ENCODE assay signal across 8 mouse cellular contexts in genomic region chr1:64689561-64690212, GRCm38 (mm10). TPM values are rescaled to one million over a fixed set of nuclear protein-coding genes. Genes with fewer than 3 reads are reported as not detected.
DNase-seq lines count a peak whose midpoint lies in the region; ATAC-seq and TF ChIP-seq lines count a peak whose summit lies in the region.

No protein-coding gene starts in this region.

- no peak overlapping the region; the same call in 1 of the 2 replicates for H3K27ac ChIP-seq in heart, embryonic 16.5 days (ENCODE audit: low read length)
- H3K27ac ChIP-seq in heart, postnatal 0 days (ENCODE audit: low read depth) = no peak overlapping the region
- peak overlapping the region; percentile 40; the same call in 1 of the 2 replicates for H3K27ac ChIP-seq in liver, embryonic 11.5 days (ENCODE audit: low read depth, low read length)

- no peak for TF ChIP-seq EP300 in heart, postnatal 0 days (IDR thresholded peaks at IDR 0.05; ENCODE audit: low read depth)

- DNase-seq in heart, postnatal 10 days = no peak
- peak; percentile 16 for DNase-seq in R1 (ENCODE audit: low read depth, low spot score)
- DNase-seq in heart, postnatal 0 days (ENCODE audit: low spot score) = no peak
- no peak for DNase-seq in liver, embryonic 11.5 days (ENCODE audit: low spot score)
- DNase-seq in right cerebral cortex, postnatal 25 days = no peak
- DNase-seq in adrenal gland, postnatal 10 days = no peak
- no peak for DNase-seq in lung, postnatal 25 days (ENCODE audit: low spot score)

- H3K4me2 ChIP-seq in heart, embryonic 16.5 days (ENCODE audit: low read depth, low read length) = peak overlapping the region; percentile 80
- peak overlapping the region; percentile 94 for H3K4me2 ChIP-seq in heart, postnatal 0 days (ENCODE audit: low read depth, low read length)
- H3K4me2 ChIP-seq in liver, embryonic 11.5 days = peak overlapping the region; percentile 79

- ATAC-seq in heart, embryonic 16.5 days (replicated peaks; ENCODE audit: extremely low read depth, insufficient read depth, low FRiP score) = no peak
- ATAC-seq in heart, postnatal 0 days (ENCODE audit: insufficient read depth, low read depth) = no peak
- ATAC-seq in liver, embryonic 11.5 days (replicated peaks; ENCODE audit: low FRiP score) = no peak

- intact Hi-C loops in heart, postnatal 10 days (cut with DNase I) = loop anchor here (5.0 to 10.0 kb wide), 2 partner anchors 155 to 242 kb away; partner anchors contain the start of gene Creb1

- TF ChIP-seq CTCF in heart, postnatal 0 days (IDR thresholded peaks at IDR 0.05; ENCODE audit: low read depth) = no peak

- H3K9me3 ChIP-seq in heart, embryonic 16.5 days (replicated peaks; ENCODE audit: control insufficient read depth, low read length) = no peaks in the 10 kb centered on the region
- H3K9me3 ChIP-seq in heart, postnatal 0 days (replicated peaks; ENCODE audit: control insufficient read depth, low read length) = no peaks in the 10 kb centered on the region
- no peaks in the 10 kb centered on the region for H3K9me3 ChIP-seq in liver, embryonic 11.5 days (ENCODE audit: control insufficient read depth, low read length)

- WGBS in heart, embryonic 16.5 days = 12% methylated on average over 9 of the region's 9 CpGs
- WGBS in heart, postnatal 0 days = 13% methylated on average over 9 of the region's 9 CpGs
- WGBS in liver, embryonic 11.5 days = 22% methylated on average over 9 of the region's 9 CpGs

- peak overlapping the region; percentile 56 for H3K9ac ChIP-seq in heart, embryonic 16.5 days (ENCODE audit: low read length)
- H3K9ac ChIP-seq in heart, postnatal 0 days (replicated peaks; ENCODE audit: low read depth, low read length) = peak overlapping the region; percentile 50
- H3K9ac ChIP-seq in liver, embryonic 11.5 days (ENCODE audit: low read depth, low read length) = peak overlapping the region; percentile 73

- no peaks in the 10 kb centered on the region for H3K27me3 ChIP-seq in heart, embryonic 16.5 days (ENCODE audit: control insufficient read depth, insufficient read depth, low read length)
- no peaks in the 10 kb centered on the region for H3K27me3 ChIP-seq in heart, postnatal 0 days (ENCODE audit: control insufficient read depth, insufficient read depth, low read length)
- no peaks in the 10 kb centered on the region for H3K27me3 ChIP-seq in liver, embryonic 11.5 days (replicated peaks; ENCODE audit: control insufficient read depth, insufficient read depth, low read length)

- peak overlapping the region; percentile 91 for H3K4me3 ChIP-seq in heart, embryonic 16.5 days (ENCODE audit: low read length)
- H3K4me3 ChIP-seq in heart, postnatal 0 days (ENCODE audit: low read depth, low read length) = peak overlapping the region; percentile 93
- peak overlapping the region; percentile 72 for H3K4me3 ChIP-seq in liver, embryonic 11.5 days (ENCODE audit: low read depth, low read length)

- peaks cover 16% of the 10 kb centered on the region for H3K4me1 ChIP-seq in heart, embryonic 16.5 days (ENCODE audit: control insufficient read depth, insufficient read depth, low read length)
- H3K4me1 ChIP-seq in heart, postnatal 0 days (ENCODE audit: control insufficient read depth, insufficient read depth) = peaks cover 11% of the 10 kb centered on the region; the same call in 1 of the 2 replicates
- H3K4me1 ChIP-seq in liver, embryonic 11.5 days (replicated peaks; ENCODE audit: control insufficient read depth, insufficient read depth, low read length) = peaks cover 3% of the 10 kb centered on the region

- no peaks in the 10 kb centered on the region for H3K36me3 ChIP-seq in heart, embryonic 16.5 days (ENCODE audit: control insufficient read depth, insufficient read depth)
- no peaks in the 10 kb centered on the region for H3K36me3 ChIP-seq in heart, postnatal 0 days (replicated peaks; ENCODE audit: control insufficient read depth, insufficient read depth, low read length)
- H3K36me3 ChIP-seq in liver, embryonic 11.5 days (ENCODE audit: control insufficient read depth, insufficient read depth, low read length) = no peaks in the 10 kb centered on the region

RNA-seq across cellular contexts. Expression of gene Ccnyl1, which starts 0.6 kb away (rescaled TPM):
- polyA plus RNA-seq in heart, embryonic 16.5 days (2015; fragmentation: Nextera tagmentation; extraction: Ambion mirVana) = 3.2 and 3.9 TPM in 2 replicates
- total RNA-seq in heart, postnatal 10 days (2021) = 10 to 100 TPM; 24.0 to 27.6 TPM
- total RNA-seq in heart, postnatal 0 days (2014; rRNA removed; ENCODE audit: low replicate concordance) = 9.7 and 12.7 TPM in 2 replicates
- polyA plus RNA-seq in heart, postnatal 0 days (2015; fragmentation: Nextera tagmentation; extraction: Ambion mirVana) = 2.5 and 3.4 TPM in 2 replicates
- polyA plus RNA-seq in liver, embryonic 11.5 days (2014; fragmentation: Nextera tagmentation; extraction: Ambion mirVana) = 3.4 and 4.7 TPM in 2 replicates
- total RNA-seq in adrenal gland, postnatal 10 days (2021) = 10 to 100 TPM; 18.1 to 22.4 TPM

RNA-seq across cellular contexts. Expression of gene Fzd5, which starts 47.9 kb away (rescaled TPM):
- polyA plus RNA-seq in heart, embryonic 16.5 days (2015; fragmentation: Nextera tagmentation; extraction: Ambion mirVana) = 1.8 and 1.9 TPM in 2 replicates
- 1 to 10 TPM; 6.4 to 7.9 TPM for total RNA-seq in heart, postnatal 10 days (2021)
- 6.0 and 17.9 TPM in 2 replicates for total RNA-seq in heart, postnatal 0 days (2014; rRNA removed; ENCODE audit: low replicate concordance)
- polyA plus RNA-seq in heart, postnatal 0 days (2015; fragmentation: Nextera tagmentation; extraction: Ambion mirVana) = 1.3 and 1.4 TPM in 2 replicates
- 2.2 and 2.7 TPM in 2 replicates for polyA plus RNA-seq in liver, embryonic 11.5 days (2014; fragmentation: Nextera tagmentation; extraction: Ambion mirVana)
- 10 to 100 TPM; 12.1 to 13.7 TPM for total RNA-seq in adrenal gland, postnatal 10 days (2021)
